Mouse (Mus musculus): ENCODE measurements around the gene Jund.

Jund gene

GRCm38 (mm10) chr8:70698310-70699109 lies at the start of gene Jund:
Gene Jund, plus strand, starts transcription at chr8:70698949.
- peak; percentile 100 for DNase-seq (ENCODE audit: low spot score in 2 of 2)

- no peak for DNase-seq (ENCODE audit: low spot score in 2 of 2)
Observed at GRCm38 (mm10) chr8:70649324-70649723, 49.4 kb upstream of the Jund start.

- DNase-seq (ENCODE audit: low spot score in 2 of 2): no peak
Observed at GRCm38 (mm10) chr8:70650351-70650750, 48.4 kb upstream of the Jund start.

GRCm38 (mm10) chr8:70653226-70653625 lies 45.5 kb upstream of the Jund start:
- peak in 1 of 2 experiments; percentile 60 for DNase-seq (ENCODE audit: low spot score in 2 of 2)

GRCm38 (mm10) chr8:70654121-70654520 lies 44.6 kb upstream of the Jund start:
- DNase-seq (ENCODE audit: low spot score in 2 of 2): no peak

- no peak for DNase-seq (ENCODE audit: low spot score in 2 of 2)
Observed at GRCm38 (mm10) chr8:70655469-70655868, 43.3 kb upstream of the Jund start.

GRCm38 (mm10) chr8:70656193-70656790 lies 42.5 kb upstream of the Jund start:
- DNase-seq (ENCODE audit: low spot score in 2 of 2): no peak

- DNase-seq (ENCODE audit: low spot score in 2 of 2): no peak
Observed at GRCm38 (mm10) chr8:70657214-70657613, 41.5 kb upstream of the Jund start.

- DNase-seq (ENCODE audit: low spot score in 2 of 2): no peak
Observed at GRCm38 (mm10) chr8:70657739-70658138, 41.0 kb upstream of the Jund start.

GRCm38 (mm10) chr8:70658897-70659603 lies 39.7 kb upstream of the Jund start:
- DNase-seq (ENCODE audit: low spot score in 2 of 2): no peak

GRCm38 (mm10) chr8:70659604-70660272 lies 39.0 kb upstream of the Jund start:
- peak; percentile 86 to 92 for DNase-seq (ENCODE audit: low spot score in 2 of 2)

- DNase-seq (ENCODE audit: low spot score in 2 of 2): no peak
Observed at GRCm38 (mm10) chr8:70660273-70660725, 38.5 kb upstream of the Jund start, which contains the start of gene Pgpep1. Gene Pgpep1, minus strand, starts transcription at chr8:70660388.

- no peak for DNase-seq (ENCODE audit: low spot score in 2 of 2)
Observed at GRCm38 (mm10) chr8:70663691-70664090, 35.1 kb upstream of the Jund start.

GRCm38 (mm10) chr8:70664631-70665030 lies 34.1 kb upstream of the Jund start:
- DNase-seq (ENCODE audit: low spot score in 2 of 2): no peak

GRCm38 (mm10) chr8:70665599-70665998 lies 33.1 kb upstream of the Jund start:
- DNase-seq (ENCODE audit: low spot score in 2 of 2): no peak

- no peak for DNase-seq (ENCODE audit: low spot score in 2 of 2)
Observed at GRCm38 (mm10) chr8:70667071-70667470, 31.7 kb upstream of the Jund start.

- no peak for DNase-seq (ENCODE audit: low spot score in 2 of 2)
Observed at GRCm38 (mm10) chr8:70671615-70672324, 27.0 kb upstream of the Jund start.

- no peak for DNase-seq (ENCODE audit: low spot score in 2 of 2)
Observed at GRCm38 (mm10) chr8:70672325-70673078, 26.2 kb upstream of the Jund start.

- DNase-seq (ENCODE audit: low spot score in 2 of 2): peak; percentile 97 to 98
Observed at GRCm38 (mm10) chr8:70673079-70673856, 25.5 kb upstream of the Jund start, which contains the start of gene Lsm4. Gene Lsm4, plus strand, starts transcription at chr8:70673248.

GRCm38 (mm10) chr8:70674109-70674508 lies 24.6 kb upstream of the Jund start:
- no peak for DNase-seq (ENCODE audit: low spot score in 2 of 2)
